22 mouse cellular contexts compared by ENCODE assay signal in the genomic region with DNA sequence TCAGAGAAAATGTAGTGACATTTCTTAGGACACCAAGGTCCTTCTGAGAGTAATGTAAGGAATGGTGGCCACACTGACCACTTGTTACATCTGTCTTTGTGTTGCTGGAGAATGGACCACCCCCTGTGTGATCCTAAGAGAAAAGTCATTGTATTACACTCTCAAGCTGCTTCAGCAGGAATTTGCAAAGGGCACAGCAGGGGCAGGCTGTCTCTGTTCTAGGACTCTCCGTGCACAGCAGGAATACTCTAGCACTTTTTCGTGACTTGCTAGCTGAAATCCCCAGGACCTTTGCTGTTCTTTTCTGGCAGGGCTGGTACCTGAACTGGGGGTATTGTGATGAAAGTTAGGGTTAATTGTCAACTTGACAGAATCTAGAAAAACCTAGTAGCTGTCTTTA. TPM values are rescaled to one million over a fixed set of nuclear protein-coding genes. Genes with fewer than 3 reads are reported as not detected.
"Had no signal": no experiment of that assay in that cellular context is flagged by ENCODE, and none has a peak within 500 bp of the region (broad histone marks: within the 10 kb centered on the region; RNA-seq: fewer than 3 reads in every experiment).

No protein-coding gene starts in this region.

- H3K27me3 ChIP-seq: midbrain, embryonic 13.5 days; neural tube, embryonic 12.5 days had no signal

- H3K4me3 ChIP-seq: left cerebral cortex, adult 2 months; midbrain, embryonic 10.5 days; midbrain, embryonic 13.5 days; neural tube, embryonic 12.5 days had no signal

- ATAC-seq: liver, postnatal 0 days; lung, postnatal 0 days had no signal

- H3K9me3 ChIP-seq: midbrain, embryonic 10.5 days; midbrain, embryonic 13.5 days; neural tube, embryonic 12.5 days had no signal

- DNase-seq: kidney, adult 18-20 months; kidney, adult 9 months; kidney, postnatal 14 days; kidney, postnatal 4 days; liver, postnatal 0 days; thymus, postnatal 25 days had no signal

- H3K36me3 ChIP-seq: midbrain, embryonic 10.5 days; midbrain, embryonic 13.5 days; neural tube, embryonic 12.5 days had no signal

- H3K27ac ChIP-seq: left cerebral cortex, adult 2 months; liver, embryonic 14.5 days; macrophage; midbrain, embryonic 10.5 days; neural tube, embryonic 12.5 days; stomach, postnatal 0 days had no signal

- H3K4me2 ChIP-seq: lung, embryonic 14.5 days; midbrain, embryonic 13.5 days; neural tube, embryonic 12.5 days had no signal

- H3K9ac ChIP-seq: liver, embryonic 14.5 days; liver, postnatal 0 days; lung, embryonic 14.5 days; midbrain, embryonic 13.5 days; neural tube, embryonic 12.5 days had no signal

- H3K4me1 ChIP-seq: midbrain, embryonic 13.5 days had no signal

RNA-seq across cellular contexts. Expression of a gene that starts 24.8 kb away (rescaled TPM):
- polyA plus RNA-seq: kidney, embryonic 16.5 days; limb, embryonic 11.5 days; limb, embryonic 14.5 days; liver, adult 2 months; liver, embryonic 14.5 days; liver, postnatal 0 days; lung, embryonic 14.5 days; lung, postnatal 0 days; macrophage; midbrain, embryonic 10.5 days; midbrain, embryonic 13.5 days; neural tube, embryonic 12.5 days; small intestine, adult 2 months; spleen, adult 2 months; stomach, embryonic 14.5 days; stomach, postnatal 0 days had no signal
